Mouse (Mus musculus) brain, embryonic 14.5 days (tissue): Measurements from ENCODE around the gene Vwa2.

Experiments
- CTCF ChIP-seq: fragments of 200-500 bp; IDR thresholded peaks from 2 replicates; pipeline ENCODE4 v1.5.1; 2012; ENCODE audit warnings: inconsistent platforms, mild to moderate bottlenecking, moderate library complexity, borderline replicate concordance; ENCODE audit not compliant: insufficient read depth, insufficient read length; ENCODE audit errors: extremely low read depth
- POLR2A ChIP-seq: fragments of 200-500 bp; IDR thresholded peaks from 2 replicates; pipeline ENCODE4 v1.6.1; 2012; ENCODE audit warnings: mild to moderate bottlenecking, inconsistent platforms, borderline replicate concordance; ENCODE audit not compliant: poor library complexity, insufficient read depth, insufficient read length, severe bottlenecking; ENCODE audit errors: extremely low read depth

DNA sequence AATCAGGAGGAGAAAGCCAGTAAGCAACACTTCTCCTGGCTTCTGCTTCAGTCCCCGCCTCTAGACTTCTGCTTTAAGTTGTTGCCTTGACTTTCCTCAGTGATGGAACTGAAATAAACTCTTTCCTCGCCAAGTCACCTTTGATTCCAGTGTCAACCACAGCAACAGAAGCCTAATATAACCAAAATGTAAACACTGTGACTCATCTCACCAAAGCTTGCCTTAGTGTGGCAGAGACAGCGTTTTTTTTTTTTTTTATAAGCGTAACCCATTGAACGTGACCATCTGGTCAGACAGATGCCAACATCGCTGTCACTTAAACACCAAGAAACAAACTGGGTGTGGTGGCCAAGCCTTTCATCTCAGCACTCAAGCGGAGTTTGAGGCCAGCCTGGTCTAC, 68.2 kb downstream of the Vwa2 start:
- TF ChIP-seq CTCF (no peak), POLR2A (no peak)
